Mouse (Mus musculus): ENCODE measurements around the gene 4930404N11Rik.

- TF ChIP-seq CTCF (IDR thresholded peaks at IDR 0.05; ENCODE audit: extremely low read depth, insufficient read depth, low read length) (no peak), POLR2A (IDR thresholded peaks at IDR 0.05; ENCODE audit: extremely low read depth, insufficient read depth, low read length) (no peak)
Observed at GRCm38 (mm10) chr10:81349961-81350350, 15.7 kb downstream of the 4930404N11Rik start.

All from cortical plate, adult 2 months (tissue).